Mouse (Mus musculus): Measurements from ENCODE around the gene Gmfb.

DNA sequence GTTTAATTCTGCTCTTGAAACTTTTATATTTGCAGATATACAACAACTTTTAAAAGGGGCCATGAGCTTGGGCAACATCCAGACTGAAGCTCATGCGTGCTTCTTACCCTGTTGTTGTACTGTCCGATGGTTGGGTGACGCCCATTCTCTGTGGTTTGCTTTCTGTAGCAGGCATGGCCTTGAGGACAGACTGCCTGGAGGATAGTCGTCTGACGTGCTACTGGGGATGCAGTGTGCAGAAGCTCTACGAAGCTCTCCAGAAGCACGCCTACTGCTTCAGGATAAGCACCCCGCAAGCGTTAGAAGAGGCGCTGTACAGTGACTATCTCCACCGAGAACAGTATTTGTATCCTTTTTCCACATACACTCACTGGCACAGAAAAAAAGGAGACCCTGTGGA, 23.7 kb upstream of the Gmfb start:
- TF ChIP-seq CTCF (conservative IDR thresholded peaks at IDR 0.05; ENCODE audit: low read length) (no peak), NANOG (IDR thresholded peaks at IDR 0.05; ENCODE audit: borderline replicate concordance, low read length) (no peak), POU5F1 (IDR thresholded peaks at IDR 0.05; ENCODE audit: borderline replicate concordance, low read length) (no peak)
